Mouse (Mus musculus) megakaryocyte, embryonic 14.5 days (primary cell): ENCODE measurements around the gene Fcer1g. TPM values are rescaled to one million over a fixed set of nuclear protein-coding genes. Genes with fewer than 3 reads are reported as not detected.

Source experiments
- H3K27me3 ChIP-seq: replicated peaks from 2 replicates; pipeline ENCODE3; 2012; ENCODE audit warnings: inconsistent platforms
- H3K36me3 ChIP-seq: replicated peaks from 2 replicates; pipeline ENCODE3; 2012; ENCODE audit warnings: low read length, inconsistent platforms, mixed read lengths
- H3K4me1 ChIP-seq: 2 replicates; pipeline ENCODE4 v1.6.1; 2012; ENCODE audit warnings: inconsistent platforms
- H3K4me3 ChIP-seq: replicated peaks from 2 replicates; pipeline ENCODE3; 2012; ENCODE audit warnings: moderate library complexity, mild to moderate bottlenecking, inconsistent platforms
- H3K9me3 ChIP-seq: 2 replicates; pipeline ENCODE4 v1.6.1; 2012; ENCODE audit warnings: inconsistent platforms
- FLI1 ChIP-seq: IDR thresholded peaks from 2 replicates; pipeline ENCODE4 v1.6.1; 2012; ENCODE audit warnings: low read length, inconsistent platforms, mixed read lengths
- GATA1 ChIP-seq: IDR thresholded peaks from 3 replicates; pipeline ENCODE4 v1.6.1; 2012; ENCODE audit warnings: mixed read lengths, low read length, inconsistent platforms, borderline replicate concordance
- polyA plus RNA-seq: library from polyadenylated mRNA; stranded (reverse); fragments of >175 nt; gene quantifications from 2 replicates; pipeline ENCODE4 v1.2.3, GENCODE M21; 2012; ENCODE audit warnings: low replicate concordance; ENCODE audit not compliant: insufficient read depth

The Fcer1g gene
- polyA plus RNA-seq, 1 experiment = 57.4 TPM

GRCm38 (mm10) chr1:171203471-171204248 is 30.5 kb downstream of the Fcer1g start:
- TF ChIP-seq FLI1 (no peak), GATA1 (no peak)
- Histone ChIP-seq H3K9me3 (peaks cover 9% of the 10 kb centered on the region), H3K4me3 (no peak overlapping the region), H3K27me3 (peaks cover 10% of the 10 kb centered on the region), H3K36me3 (peaks cover 3% of the 10 kb centered on the region), H3K4me1 (peaks cover 32% of the 10 kb centered on the region)

- Histone ChIP-seq H3K27me3 (peaks cover 18% of the 10 kb centered on the region), H3K9me3 (peaks cover 9% of the 10 kb centered on the region), H3K4me1 (peaks cover 22% of the 10 kb centered on the region), H3K36me3 (no peaks in the 10 kb centered on the region), H3K4me3 (no peak overlapping the region)
- TF ChIP-seq GATA1 (no peak), FLI1 (no peak)
Measured at GRCm38 (mm10) chr1:171200769-171201168, 33.4 kb downstream of the Fcer1g start.

GRCm38 (mm10) chr1:171199532-171199931 is 34.6 kb downstream of the Fcer1g start:
- H3K27me3 ChIP-seq = peaks cover 27% of the 10 kb centered on the region
- peaks cover 19% of the 10 kb centered on the region for H3K4me1 ChIP-seq
- TF ChIP-seq GATA1 (no peak), FLI1 (no peak)
- H3K36me3 ChIP-seq = no peaks in the 10 kb centered on the region
- H3K4me3 ChIP-seq = no peak overlapping the region
- H3K9me3 ChIP-seq = peaks cover 9% of the 10 kb centered on the region

- Histone ChIP-seq H3K36me3 (peaks cover 9% of the 10 kb centered on the region), H3K4me3 (peak within 1 kb of the TSS; percentile 94), H3K4me1 (peaks cover 31% of the 10 kb centered on the region), H3K27me3 (peaks cover 56% of the 10 kb centered on the region), H3K9me3 (peaks cover 9% of the 10 kb centered on the region)
- TF ChIP-seq GATA1 (no peak), FLI1 (no peak)
Measured at GRCm38 (mm10) chr1:171195887-171196397, 38.2 kb downstream of the Fcer1g start, which contains the start of gene Pcp4l1. TSS of gene Pcp4l1 (minus strand) at chr1:171196268.

DNA sequence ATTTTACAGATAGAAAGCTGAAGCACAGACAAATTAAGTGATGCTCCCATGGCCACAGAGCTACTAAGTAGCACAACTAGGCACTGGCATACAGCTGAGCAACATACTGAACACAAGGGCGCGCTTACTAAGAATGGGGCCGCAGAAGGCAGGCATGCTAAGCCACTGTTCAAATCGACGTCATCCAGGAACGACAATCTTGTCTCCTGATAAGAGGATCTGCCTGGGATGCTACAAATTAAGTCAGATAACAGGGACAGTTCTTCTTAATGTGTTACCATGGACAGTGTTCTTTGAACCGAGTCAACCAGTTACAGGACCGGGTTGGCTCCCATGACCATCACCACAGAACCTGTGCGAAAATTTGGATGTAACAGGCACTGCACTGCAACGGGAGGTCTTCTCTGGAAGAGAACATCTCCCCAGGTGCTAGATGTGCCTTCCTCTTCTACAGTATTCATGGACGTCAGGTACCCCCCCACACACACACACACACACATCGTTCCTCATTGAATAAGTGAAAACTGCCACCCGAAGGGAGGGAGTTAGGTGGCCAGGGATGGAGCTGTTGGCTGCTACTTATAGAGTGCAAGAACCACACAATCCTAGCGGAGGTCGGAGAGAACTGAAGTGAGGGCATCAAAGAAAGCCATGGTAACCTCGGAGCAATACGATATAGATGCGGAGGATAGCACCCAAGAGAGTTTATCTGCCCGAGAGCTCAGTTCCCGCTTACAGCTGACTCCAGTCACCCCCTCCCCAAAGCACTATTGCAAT is 38.9 kb downstream of the Fcer1g start:
- H3K27me3 ChIP-seq = peaks cover 60% of the 10 kb centered on the region

GRCm38 (mm10) chr1:171193911-171194830 is 40.0 kb downstream of the Fcer1g start:
- peak overlapping the region; percentile 94 for H3K4me3 ChIP-seq
- TF ChIP-seq FLI1 = no peak
- no peak for TF ChIP-seq GATA1
- peaks cover 16% of the 10 kb centered on the region for H3K9me3 ChIP-seq
- H3K4me1 ChIP-seq = peaks cover 38% of the 10 kb centered on the region
- H3K36me3 ChIP-seq = peaks cover 16% of the 10 kb centered on the region
- H3K27me3 ChIP-seq = peaks cover 59% of the 10 kb centered on the region

More for the DNA sequence above, 38.9 kb downstream of the Fcer1g start:
- Histone ChIP-seq H3K36me3 (peaks cover 16% of the 10 kb centered on the region), H3K4me1 (peaks cover 31% of the 10 kb centered on the region), H3K9me3 (peaks cover 16% of the 10 kb centered on the region), H3K4me3 (peak overlapping the region; percentile 94)
- TF ChIP-seq GATA1 (no peak), FLI1 (no peak)

DNA sequence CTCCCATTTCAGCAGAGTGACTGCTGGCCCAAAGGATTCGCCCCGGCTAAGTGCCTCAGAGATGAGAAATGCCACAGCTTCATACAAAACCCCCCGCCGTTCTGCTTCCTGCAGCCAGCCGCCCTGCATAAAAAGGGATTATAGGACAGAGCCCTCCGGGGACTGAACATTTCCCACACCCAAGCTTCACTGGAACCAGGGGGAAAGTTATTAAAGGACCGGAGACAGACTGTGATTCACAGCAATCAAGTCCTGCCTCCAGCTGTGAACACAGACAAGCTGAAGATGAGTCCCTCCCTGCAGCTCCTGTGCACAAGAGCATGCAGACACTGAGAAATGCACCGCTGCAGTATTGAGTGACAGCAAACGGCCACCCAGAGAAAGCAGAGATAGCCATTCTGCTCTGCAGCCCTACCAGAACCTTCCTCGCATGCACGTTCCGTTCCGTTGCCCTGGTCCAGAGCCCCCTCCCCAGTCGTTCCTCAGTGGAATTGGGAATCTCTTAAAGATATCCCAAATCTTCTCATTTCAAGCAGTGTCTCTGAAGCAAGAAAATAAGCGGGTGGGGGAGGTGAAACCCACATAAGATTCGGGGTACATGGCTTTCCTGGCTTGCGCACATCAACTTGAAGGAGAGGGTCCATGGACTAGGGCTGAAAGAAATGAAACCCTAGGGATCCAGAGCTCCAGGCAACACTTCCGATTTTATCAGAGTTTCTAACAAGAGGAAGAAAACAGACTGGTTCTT is 40.9 kb downstream of the Fcer1g start:
- H3K4me3 ChIP-seq = peak overlapping the region; percentile 94
- peaks cover 53% of the 10 kb centered on the region for H3K27me3 ChIP-seq
- TF ChIP-seq GATA1 (no peak), FLI1 (no peak)
- peaks cover 43% of the 10 kb centered on the region for H3K4me1 ChIP-seq
- peaks cover 12% of the 10 kb centered on the region for H3K9me3 ChIP-seq
- H3K36me3 ChIP-seq = peaks cover 16% of the 10 kb centered on the region

DNA sequence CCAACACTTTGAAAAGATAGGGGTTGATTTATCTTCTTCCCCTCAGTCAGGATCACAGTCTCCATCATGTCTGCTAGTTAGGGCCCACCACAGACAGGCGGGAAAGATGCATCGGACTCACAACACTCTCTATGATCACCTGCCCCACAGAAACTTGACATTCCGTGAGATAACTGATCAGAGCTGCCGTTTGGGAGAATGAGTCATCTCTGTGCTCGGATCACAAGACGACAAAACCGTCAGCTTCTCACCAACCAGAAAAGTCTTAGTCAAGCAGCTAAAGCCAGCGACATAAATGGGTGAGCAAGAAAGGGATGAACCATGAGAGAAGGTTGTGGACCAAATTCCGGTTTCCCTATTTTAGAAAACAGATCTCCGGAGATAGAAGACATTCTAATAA is 41.9 kb downstream of the Fcer1g start:
- Histone ChIP-seq H3K27me3 (peaks cover 51% of the 10 kb centered on the region), H3K4me3 (no peak overlapping the region), H3K9me3 (peaks cover 8% of the 10 kb centered on the region; the same call in 1 of the 2 replicates), H3K4me1 (peaks cover 50% of the 10 kb centered on the region), H3K36me3 (peaks cover 16% of the 10 kb centered on the region)
- TF ChIP-seq FLI1 (no peak), GATA1 (no peak)
